Mouse (Mus musculus) liver, postnatal 0 days (tissue): ENCODE results near the gene Sypl2. TPM values are rescaled to one million over a fixed set of nuclear protein-coding genes. Genes with fewer than 3 reads are reported as not detected.

Source experiments
- ATAC-seq: fragments of 200-750 bp; cut with Nextera tagmentation; 2 replicates; pipeline ENCODE4 v1.8.0; 2017; ENCODE audit warnings: mild to moderate bottlenecking, moderate library complexity
- DNase-seq: peaks from one replicate; pipeline ENCODE4 v3.0.0-alpha.2; 2016
- H3K27ac ChIP-seq: fragments of 300-500 bp; sonication (generic); 2 replicates; pipeline ENCODE4 v1.5.1; 2014; ENCODE audit warnings: antibody characterized with exemption, moderate library complexity, mild to moderate bottlenecking, low read depth
- H3K27me3 ChIP-seq: fragments of 300-500 bp; sonication (generic); 2 replicates; pipeline ENCODE4 v1.6.1; 2014; ENCODE audit warnings: low read length, control low read depth, mixed read lengths; ENCODE audit not compliant: insufficient read depth
- H3K36me3 ChIP-seq: fragments of 300-500 bp; sonication (generic); replicated peaks from 2 replicates; pipeline ENCODE4 v1.6.1; 2014; ENCODE audit warnings: mild to moderate bottlenecking, control low read depth, low read length, moderate library complexity, mixed read lengths; ENCODE audit not compliant: insufficient read depth
- H3K4me1 ChIP-seq: fragments of 300-500 bp; sonication (generic); 2 replicates; pipeline ENCODE4 v1.6.1; 2014; ENCODE audit warnings: antibody characterized with exemption, mild to moderate bottlenecking, control low read depth; ENCODE audit not compliant: insufficient read depth
- H3K4me2 ChIP-seq: fragments of 300-500 bp; sonication (generic); 2 replicates; pipeline ENCODE4 v1.6.1; 2014; ENCODE audit warnings: low read depth, mild to moderate bottlenecking, low read length, moderate library complexity, mixed read lengths
- H3K4me3 ChIP-seq: fragments of 300-500 bp; sonication (generic); 2 replicates; pipeline ENCODE4 v1.5.1; 2014; ENCODE audit warnings: low read depth, low read length
- H3K9ac ChIP-seq: fragments of 300-500 bp; sonication (generic); replicated peaks from 2 replicates; pipeline ENCODE4 v1.6.1; 2014; ENCODE audit warnings: mild to moderate bottlenecking, moderate library complexity
- H3K9me3 ChIP-seq: fragments of 300-500 bp; sonication (generic); 2 replicates; pipeline ENCODE4 v1.6.1; 2016; ENCODE audit warnings: mild to moderate bottlenecking, control low read depth, low read length, mixed read lengths
- CTCF ChIP-seq: sonication (generic); IDR thresholded peaks from 2 replicates; pipeline ENCODE4 v1.5.1; 2016; ENCODE audit warnings: antibody characterized with exemption, low read depth
- EP300 ChIP-seq: IDR thresholded peaks from 2 replicates; pipeline ENCODE4 v1.6.1; 2016; ENCODE audit warnings: antibody characterized with exemption, low read depth, mild to moderate bottlenecking
- WGBS: fragments of 180-500 bp; shearing (Covaris S2); extraction: QIAGEN DNeasy Blood & Tissue Kit; methylation state at CpG from one replicate; pipeline ENCODE4 v1.1.7; 2014; ENCODE audit not compliant: insufficient replicate concordance; 5-methylcytosine and 5-hydroxymethylcytosine counted together
- polyA plus RNA-seq: library from polyadenylated mRNA; unstranded; fragments of >200 nt; fragmentation: Nextera tagmentation; extraction: Ambion mirVana; gene quantifications from 2 replicates; pipeline ENCODE4 v1.2.1, GENCODE M21; 2015

The Sypl2 gene
- polyA plus RNA-seq, 1 experiment from 2014 or later, result 0.05 TPM

DNA sequence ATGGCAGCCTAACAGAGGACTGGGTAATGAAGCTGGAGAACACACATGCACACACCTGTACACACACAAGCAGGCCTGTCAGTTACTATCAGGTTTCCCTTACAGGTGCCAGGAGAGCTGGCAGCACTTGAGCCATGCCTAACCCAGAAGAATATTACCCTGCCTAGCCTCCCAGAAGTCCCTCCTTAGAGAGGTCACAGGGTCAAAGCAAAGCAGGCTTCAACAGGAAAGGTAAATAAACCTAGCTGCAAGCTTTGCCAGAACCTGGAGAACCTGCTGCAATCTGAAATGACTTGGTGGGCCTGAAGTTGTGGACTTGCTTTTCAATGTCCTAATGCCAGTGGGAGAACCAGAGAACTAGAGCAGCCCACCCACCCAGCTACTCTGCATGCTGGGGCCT is 23.9 kb downstream of the Sypl2 start:
- Histone ChIP-seq H3K9ac (peak overlapping the region; percentile 26; the same call in 1 of the 2 replicates), H3K4me3 (no peak overlapping the region), H3K27ac (no peak overlapping the region), H3K27me3 (no peaks in the 10 kb centered on the region), H3K9me3 (no peaks in the 10 kb centered on the region), H3K36me3 (peaks cover 15% of the 10 kb centered on the region), H3K4me2 (no peak overlapping the region), H3K4me1 (peaks cover 9% of the 10 kb centered on the region)
- peak; percentile 10 for DNase-seq
- no peak for ATAC-seq
- TF ChIP-seq EP300 (no peak), CTCF (no peak)

DNA sequence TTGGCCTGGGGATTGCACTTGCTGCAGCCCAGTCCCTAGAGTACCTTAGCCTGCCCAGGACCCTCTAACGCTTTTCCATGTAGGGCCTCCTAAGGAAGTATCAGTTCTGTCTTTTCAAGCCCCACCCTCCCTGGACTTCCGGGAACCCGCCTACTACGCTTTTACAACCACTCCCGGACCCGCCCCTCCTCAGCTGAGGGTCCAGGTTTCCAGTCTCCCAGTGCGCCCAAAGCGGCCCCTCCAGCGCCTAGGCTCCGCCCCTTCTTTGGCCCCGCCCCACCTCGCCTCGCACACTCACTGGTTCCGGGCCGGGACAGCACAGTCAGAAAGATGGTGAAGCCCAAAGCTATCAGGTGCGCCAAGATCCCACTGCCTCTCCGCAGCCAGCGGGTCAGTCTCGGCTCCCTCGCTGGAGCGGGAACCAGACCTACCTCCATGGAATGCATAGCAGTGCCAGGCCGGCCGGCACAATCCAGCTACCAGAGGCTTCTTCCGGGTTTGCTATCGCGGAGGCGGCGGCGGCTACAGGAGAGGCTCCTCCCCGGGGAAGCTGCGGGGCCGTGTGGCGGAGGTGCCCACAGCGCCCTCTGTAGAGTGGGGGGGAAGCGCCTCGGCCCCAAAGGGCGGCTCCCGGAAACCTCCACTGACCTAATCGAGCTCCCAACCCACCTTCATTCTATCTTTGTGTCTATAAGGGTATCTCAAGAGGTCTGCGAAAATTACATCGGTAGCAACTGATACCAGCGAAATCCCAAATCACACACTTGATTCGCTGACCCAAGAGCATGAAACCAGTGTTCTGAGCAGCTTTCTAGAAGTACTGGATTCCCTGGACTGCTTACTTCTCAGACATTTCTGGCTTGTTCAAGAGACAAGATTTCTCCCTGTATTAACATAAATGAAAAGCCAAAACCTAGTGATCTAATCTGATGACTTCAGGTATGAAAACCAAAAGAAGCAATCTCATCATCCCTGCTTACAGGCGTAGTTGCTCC is 25.8 kb downstream of the Sypl2 start, which contains the start of gene Cyb561d1:
Cyb561d1 (minus strand) TSS at position 884 of the 995 bp plus-strand sequence.
- peak; percentile 95 for ATAC-seq
- 3% methylated on average over 44 of the region's 44 CpGs for WGBS
- TF ChIP-seq EP300 (no peak), CTCF (peak; percentile 89)

DNA sequence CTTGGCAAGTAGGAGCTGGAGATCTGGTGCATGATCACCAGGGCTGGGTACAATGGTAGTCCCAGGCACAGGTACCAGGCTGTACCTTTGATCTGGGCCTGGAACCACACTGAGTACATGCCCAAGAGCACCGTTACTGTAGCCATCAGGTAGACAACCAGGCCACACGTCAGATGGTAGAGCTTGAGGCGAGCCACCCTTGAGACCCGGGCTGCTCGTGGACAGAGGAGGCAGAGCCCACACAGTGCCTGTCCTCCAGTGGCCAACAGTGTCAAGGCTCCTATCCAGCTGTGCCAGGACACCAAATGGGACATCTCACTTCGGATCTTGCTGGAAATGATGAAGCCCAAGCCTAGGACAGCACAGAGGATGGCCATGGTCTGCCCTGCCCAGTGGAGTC is 27.2 kb downstream of the Sypl2 start:
- Histone ChIP-seq H3K27ac (no peak overlapping the region), H3K4me2 (peak overlapping the region; percentile 66), H3K4me1 (peaks cover 15% of the 10 kb centered on the region), H3K9ac (peak overlapping the region; percentile 73; the same call in 1 of the 2 replicates), H3K27me3 (no peaks in the 10 kb centered on the region), H3K4me3 (peak overlapping the region; percentile 70), H3K36me3 (peaks cover 6% of the 10 kb centered on the region; the same call in 1 of the 2 replicates), H3K9me3 (no peaks in the 10 kb centered on the region)
- TF ChIP-seq CTCF, result no peak
- no peak for TF ChIP-seq EP300
- DNase-seq (peak; percentile 12), ATAC-seq (no peak)
- 86% methylated on average over 6 of the region's 6 CpGs for WGBS

More for the DNA sequence above, 25.8 kb downstream of the Sypl2 start, which contains the start of gene Cyb561d1:
- H3K9ac ChIP-seq, result peak within 1 kb of the TSS; percentile 73
- H3K27me3 ChIP-seq, result no peaks in the 10 kb centered on the region
- peaks cover 15% of the 10 kb centered on the region for H3K4me1 ChIP-seq
- H3K36me3 ChIP-seq, result peaks cover 16% of the 10 kb centered on the region
- H3K4me3 ChIP-seq, result peak within 1 kb of the TSS; percentile 70
- DNase-seq, result peak; percentile 97
- no peaks in the 10 kb centered on the region for H3K9me3 ChIP-seq
- peak within 1 kb of the TSS; percentile 90 for H3K27ac ChIP-seq
- peak within 1 kb of the TSS; percentile 66 for H3K4me2 ChIP-seq

DNA sequence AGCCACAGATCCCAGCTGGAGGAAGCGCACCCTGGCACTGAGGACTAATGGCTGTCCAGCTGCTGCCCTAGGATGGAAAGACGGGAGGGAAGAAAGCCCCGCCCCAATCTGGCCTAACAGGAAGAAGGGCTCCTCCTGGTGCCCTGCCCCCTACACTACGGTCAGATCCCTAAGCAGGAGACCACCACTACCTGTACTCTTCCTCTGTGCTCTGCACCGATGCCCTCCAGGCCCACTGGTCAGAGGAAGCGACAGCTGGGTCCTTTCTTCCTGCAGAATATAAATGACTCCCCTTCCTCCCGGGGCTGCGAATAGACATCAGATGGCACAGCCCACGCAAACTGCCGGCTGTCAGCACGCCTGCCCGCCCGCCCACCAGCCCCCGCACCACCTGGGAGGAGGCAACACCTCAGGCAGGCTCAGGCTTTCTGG is 29.4 kb downstream of the Sypl2 start:
- 29% methylated on average over 14 of the region's 14 CpGs for WGBS
- Histone ChIP-seq H3K4me3 (no peak overlapping the region), H3K4me1 (peaks cover 15% of the 10 kb centered on the region), H3K9me3 (no peaks in the 10 kb centered on the region), H3K9ac (no peak overlapping the region), H3K4me2 (no peak overlapping the region), H3K27me3 (no peaks in the 10 kb centered on the region), H3K36me3 (peaks cover 4% of the 10 kb centered on the region; the same call in 1 of the 2 replicates), H3K27ac (no peak overlapping the region)
- ATAC-seq (no peak), DNase-seq (no peak)
- no peak for TF ChIP-seq EP300
- TF ChIP-seq CTCF, result peak; percentile 32

GRCm38 (mm10) chr3:108195941-108196590 is 30.4 kb downstream of the Sypl2 start:
- Histone ChIP-seq H3K4me1 (peaks cover 13% of the 10 kb centered on the region), H3K4me2 (no peak overlapping the region), H3K27ac (no peak overlapping the region), H3K36me3 (peaks cover 4% of the 10 kb centered on the region; the same call in 1 of the 2 replicates), H3K9me3 (no peaks in the 10 kb centered on the region), H3K4me3 (no peak overlapping the region), H3K27me3 (no peaks in the 10 kb centered on the region), H3K9ac (no peak overlapping the region; the same call in 1 of the 2 replicates)
- 68% methylated on average over 7 of the region's 7 CpGs for WGBS
- DNase-seq (no peak), ATAC-seq (no peak)
- TF ChIP-seq EP300, result no peak
- TF ChIP-seq CTCF, result no peak

GRCm38 (mm10) chr3:108195287-108195686 is 31.2 kb downstream of the Sypl2 start:
- Histone ChIP-seq H3K9ac (no peak overlapping the region), H3K36me3 (peaks cover 4% of the 10 kb centered on the region; the same call in 1 of the 2 replicates), H3K27ac (no peak overlapping the region), H3K4me1 (peaks cover 11% of the 10 kb centered on the region), H3K27me3 (no peaks in the 10 kb centered on the region), H3K9me3 (no peaks in the 10 kb centered on the region), H3K4me3 (no peak overlapping the region), H3K4me2 (no peak overlapping the region)
- TF ChIP-seq EP300, result no peak
- TF ChIP-seq CTCF, result no peak
- ATAC-seq (no peak), DNase-seq (no peak)
- 80% methylated on average over 4 of the region's 4 CpGs for WGBS
